Mouse (Mus musculus): Measurements from ENCODE around the gene Pgap3. TPM values are rescaled to one million over a fixed set of nuclear protein-coding genes. Genes with fewer than 3 reads are reported as not detected.

The Pgap3 gene
- polyA plus RNA-seq, 1 experiment from 2014 or later = 6.7 TPM

Other genes with a start within 250 kb of the Pgap3 start
- 77.5 and 78.3 TPM in 2 replicates for gene Med1, start 207.2 kb downstream of the Pgap3 start, polyA plus RNA-seq (2015; fragmentation: Nextera tagmentation; extraction: Ambion mirVana)
- 17.7 and 19.0 TPM in 2 replicates for gene Cdk12, start 197.4 kb downstream of the Pgap3 start, polyA plus RNA-seq (2015; fragmentation: Nextera tagmentation; extraction: Ambion mirVana)
- 45.4 and 72.1 TPM in 2 replicates for gene Neurod2, start 70.8 kb downstream of the Pgap3 start, polyA plus RNA-seq (2015; fragmentation: Nextera tagmentation; extraction: Ambion mirVana)
- gene Ppp1r1b, start 52.1 kb downstream of the Pgap3 start, polyA plus RNA-seq (2015; fragmentation: Nextera tagmentation; extraction: Ambion mirVana) = 14.6 and 20.0 TPM in 2 replicates
- gene Stard3, start 42.1 kb downstream of the Pgap3 start, polyA plus RNA-seq (2015; fragmentation: Nextera tagmentation; extraction: Ambion mirVana) = 44.0 and 45.5 TPM in 2 replicates
- gene Tcap, start 16.7 kb downstream of the Pgap3 start, polyA plus RNA-seq (2015; fragmentation: Nextera tagmentation; extraction: Ambion mirVana) = 0.18 and 0.19 TPM in 2 replicates
- gene Pnmt, start 14.0 kb downstream of the Pgap3 start, polyA plus RNA-seq (2015; fragmentation: Nextera tagmentation; extraction: Ambion mirVana) = 0.35 TPM in 1 of 2 replicates, not detected in the other
- 6.7 and 7.4 TPM in 2 replicates for gene Erbb2, start 12.0 kb upstream of the Pgap3 start, polyA plus RNA-seq (2015; fragmentation: Nextera tagmentation; extraction: Ambion mirVana)
- gene Mien1, start 38.5 kb upstream of the Pgap3 start, polyA plus RNA-seq (2015; fragmentation: Nextera tagmentation; extraction: Ambion mirVana) = 208 and 237 TPM in 2 replicates
- gene Grb7, start 45.9 kb upstream of the Pgap3 start, polyA plus RNA-seq (2015; fragmentation: Nextera tagmentation; extraction: Ambion mirVana) = 0.21 and 0.35 TPM in 2 replicates
- not detected in 2 replicates for gene Ikzf3, start 145.5 kb upstream of the Pgap3 start, polyA plus RNA-seq (2015; fragmentation: Nextera tagmentation; extraction: Ambion mirVana)
- not detected in 2 replicates for gene Zpbp2, start 150.6 kb upstream of the Pgap3 start, polyA plus RNA-seq (2015; fragmentation: Nextera tagmentation; extraction: Ambion mirVana)
- gene Ormdl3, start 186.9 kb upstream of the Pgap3 start, polyA plus RNA-seq (2015; fragmentation: Nextera tagmentation; extraction: Ambion mirVana) = 77.3 and 88.0 TPM in 2 replicates
- gene Lrrc3c, start 197.8 kb upstream of the Pgap3 start, polyA plus RNA-seq (2015; fragmentation: Nextera tagmentation; extraction: Ambion mirVana) = not detected in 2 replicates
- 1.2 and 1.3 TPM in 2 replicates for gene Gm12355, start 225.2 kb upstream of the Pgap3 start, polyA plus RNA-seq (2015; fragmentation: Nextera tagmentation; extraction: Ambion mirVana)
- not detected in 2 replicates for gene Gsdma3, start 225.9 kb upstream of the Pgap3 start, polyA plus RNA-seq (2015; fragmentation: Nextera tagmentation; extraction: Ambion mirVana)
- gene Gsdma2, start 246.3 kb upstream of the Pgap3 start, polyA plus RNA-seq (2015; fragmentation: Nextera tagmentation; extraction: Ambion mirVana) = not detected in 2 replicates